Mouse (Mus musculus): ENCODE measurements around the gene Cabp4.

DNA sequence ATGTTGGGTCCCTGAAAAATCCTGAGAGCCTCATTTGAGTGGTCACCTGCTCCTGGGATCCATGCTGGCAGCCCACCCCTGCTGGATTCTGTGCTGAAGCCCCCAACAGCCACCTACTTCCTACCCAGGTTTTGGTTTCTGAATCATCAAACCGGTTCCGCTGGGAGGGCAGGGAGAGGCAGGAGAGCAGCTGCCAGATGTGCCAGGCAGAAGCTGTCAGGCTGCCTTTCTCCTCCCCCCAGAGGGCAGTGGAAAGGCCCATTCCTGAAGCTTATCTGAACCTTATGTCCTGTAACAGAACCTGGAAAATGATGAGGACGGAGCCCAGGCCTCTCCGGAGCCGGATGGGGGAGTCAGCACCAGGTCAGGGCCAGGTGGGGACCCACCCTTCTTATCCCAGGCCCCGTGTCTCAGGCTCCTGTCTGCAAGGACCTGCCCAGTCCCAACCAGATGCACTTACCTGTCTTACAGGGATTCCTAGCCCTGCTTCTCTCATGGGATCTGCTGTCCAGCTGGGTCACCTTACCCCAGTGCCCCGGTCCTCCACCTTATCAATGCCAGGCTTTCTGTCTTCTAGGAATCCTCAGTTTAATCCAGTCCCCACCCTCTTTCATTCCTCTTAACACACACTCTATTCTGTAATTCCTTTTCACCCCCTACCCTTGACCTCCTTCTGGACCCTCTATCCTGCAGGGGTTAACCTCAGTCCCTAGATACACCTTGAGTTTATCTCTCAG, 16.9 kb downstream of the Cabp4 start:
- TF ChIP-seq POLR2A (IDR thresholded peaks at IDR 0.05; ENCODE audit: low read depth, low read length) (no peak; the same call in 1 of the 2 replicates), MAFK (IDR thresholded peaks at IDR 0.05; ENCODE audit: insufficient replicate concordance, low read length) (no peak), CTCF (conservative IDR thresholded peaks at IDR 0.05 in 1 of 2, IDR thresholded peaks at IDR 0.05 in 1 of 2; ENCODE audit: low read depth in 2 of 2, low read length in 2 of 2) (no peak), NELFE (IDR thresholded peaks at IDR 0.05; ENCODE audit: low read depth, low read length) (no peak), USF1 (IDR thresholded peaks at IDR 0.05; ENCODE audit: low read depth, low read length) (no peak), ZMIZ1 (IDR thresholded peaks at IDR 0.05; ENCODE audit: low read depth, low read length) (no peak), POLR2AphosphoS2 (IDR thresholded peaks at IDR 0.05; ENCODE audit: low read depth, low read length) (no peak), EP300 (IDR thresholded peaks at IDR 0.05; ENCODE audit: low read length) (no peak), E2F4 (IDR thresholded peaks at IDR 0.05; ENCODE audit: insufficient replicate concordance, low read depth, low read length) (no peak), ELF1 (IDR thresholded peaks at IDR 0.05; ENCODE audit: low read depth, low read length) (no peak), RAD21 (IDR thresholded peaks at IDR 0.05; ENCODE audit: low read depth, low read length) (no peak), CHD2 (IDR thresholded peaks at IDR 0.05; ENCODE audit: low read length) (no peak; the same call in 1 of the 2 replicates), PAX5 (IDR thresholded peaks at IDR 0.05; ENCODE audit: low read length) (no peak), MXI1 (IDR thresholded peaks at IDR 0.05; ENCODE audit: low read depth, low read length) (no peak)

Data from CH12.LX (cell line).